Mouse (Mus musculus) CH12.LX (cell line): ENCODE data around the gene Grb2.

Experiments
- CHD2 ChIP-seq: IDR thresholded peaks from 2 replicates; pipeline ENCODE4 v1.6.1; 2011; ENCODE audit warnings: low read length, improper control_type of control experiment
- CTCF ChIP-seq, 2 experiments: IDR thresholded peaks in 1 of 2; conservative IDR thresholded peaks in 1 of 2; 2 replicates each; pipeline ENCODE4 v1.5.1; 2011 to 2012; ENCODE audit warnings: low read depth in 2 of 2, low read length in 2 of 2, improper control_type of control experiment in 1 of 2, inconsistent platforms in 1 of 2, mild to moderate bottlenecking in 1 of 2, moderate library complexity in 1 of 2
- ELF1 ChIP-seq: IDR thresholded peaks from 2 replicates; pipeline ENCODE4 v1.6.1; 2014; ENCODE audit warnings: low read depth, mild to moderate bottlenecking, inconsistent platforms, low read length, improper control_type of control experiment
- EP300 ChIP-seq: IDR thresholded peaks from 2 replicates; pipeline ENCODE4 v1.6.1; 2011; ENCODE audit warnings: low read length, improper control_type of control experiment
- HCFC1 ChIP-seq: IDR thresholded peaks from 2 replicates; pipeline ENCODE4 v1.6.1; 2012; ENCODE audit warnings: low read depth, mild to moderate bottlenecking, inconsistent platforms, low read length, improper control_type of control experiment
- MAZ ChIP-seq: IDR thresholded peaks from 2 replicates; pipeline ENCODE4 v1.6.1; 2012; ENCODE audit warnings: low read depth, mild to moderate bottlenecking, inconsistent platforms, low read length, improper control_type of control experiment, moderate library complexity
- MEF2A ChIP-seq: IDR thresholded peaks from 2 replicates; pipeline ENCODE4 v1.6.1; 2014; ENCODE audit warnings: low read depth, mild to moderate bottlenecking, inconsistent platforms, low read length, improper control_type of control experiment, borderline replicate concordance
- POLR2A ChIP-seq: IDR thresholded peaks from 2 replicates; pipeline ENCODE4 v1.6.1; 2011; ENCODE audit warnings: low read depth, mild to moderate bottlenecking, improper control_type of control experiment, low read length
- RAD21 ChIP-seq: IDR thresholded peaks from 2 replicates; pipeline ENCODE4 v1.6.1; 2011; ENCODE audit warnings: low read depth, mild to moderate bottlenecking, low read length, improper control_type of control experiment, moderate library complexity
- TBP ChIP-seq: conservative IDR thresholded peaks from 2 replicates; pipeline ENCODE4 v1.6.1; 2011; ENCODE audit warnings: low read depth, low read length, improper control_type of control experiment

DNA sequence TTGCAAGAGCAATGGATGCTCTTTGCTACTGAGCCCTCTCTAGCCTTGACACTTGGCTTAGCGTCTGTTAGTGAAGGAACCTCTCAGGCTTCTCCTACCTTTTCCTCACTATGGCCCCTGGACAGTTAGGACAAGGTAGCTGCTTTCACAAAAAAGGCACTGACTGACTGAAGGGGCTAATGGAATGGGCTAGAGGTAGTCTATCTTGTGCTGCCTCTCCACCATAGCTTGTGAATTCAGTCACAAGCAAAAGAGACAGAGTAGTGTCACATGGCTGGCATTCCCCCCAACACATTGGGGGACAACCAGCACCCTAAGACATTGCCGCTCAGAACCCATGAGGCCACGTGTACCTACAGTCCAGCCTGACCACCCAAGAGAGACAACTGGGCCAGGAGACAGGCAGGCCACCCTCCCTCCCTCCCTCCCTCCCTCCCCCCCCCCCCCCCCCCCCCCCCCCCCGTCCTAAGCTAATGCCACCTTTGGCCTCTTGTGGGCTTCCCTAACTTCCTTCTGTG lies 68.0 kb downstream of the Grb2 start:
- TF ChIP-seq POLR2A (no peak; the same call in 1 of the 2 replicates), HCFC1 (no peak; the same call in 1 of the 2 replicates), ELF1 (no peak), CTCF (conservative IDR thresholded peaks at IDR 0.05 in 1 of 2, IDR thresholded peaks at IDR 0.05 in 1 of 2; ENCODE audit: low read depth in 2 of 2, low read length in 2 of 2) (no peak), EP300 (no peak), RAD21 (no peak), TBP (no peak), MAZ (no peak), MEF2A (no peak), CHD2 (no peak)
